Mouse (Mus musculus) MEL (cell line): ENCODE measurements around the gene Mettl26.

ENCODE experiments used
- CTCF ChIP-seq, 3 experiments: IDR thresholded peaks in 2 of 3; conservative IDR thresholded peaks in 1 of 3; 2 replicates each; pipeline ENCODE4 v1.5.1; 2011 to 2012; ENCODE audit warnings: low read length in 3 of 3, low read depth in 2 of 3, mild to moderate bottlenecking in 2 of 3, improper control_type of control experiment in 1 of 3, inconsistent platforms in 1 of 3, mixed read lengths in 1 of 3, moderate library complexity in 1 of 3; ENCODE audit not compliant: control insufficient read depth in 1 of 3, insufficient read depth in 1 of 3, poor library complexity in 1 of 3, severe bottlenecking in 1 of 3
- EP300 ChIP-seq, 2 experiments: IDR thresholded peaks; 2 replicates each; pipeline ENCODE4 v1.6.1; 2011; ENCODE audit warnings: improper control_type of control experiment in 2 of 2, low read length in 2 of 2, low read depth in 1 of 2, mild to moderate bottlenecking in 1 of 2
- KAT2A ChIP-seq: conservative IDR thresholded peaks from 2 replicates; pipeline ENCODE4 v1.6.1; 2012; ENCODE audit warnings: low read depth, low read length, improper control_type of control experiment, inconsistent platforms

- TF ChIP-seq CTCF (IDR thresholded peaks at IDR 0.05 in 2 of 3, conservative IDR thresholded peaks at IDR 0.05 in 1 of 3; ENCODE audit: control insufficient read depth in 1 of 3, insufficient read depth in 1 of 3, low read depth in 2 of 3, low read length in 3 of 3, poor library complexity in 1 of 3, severe bottlenecking in 1 of 3): no peak
- TF ChIP-seq KAT2A: no peak
- no peak for TF ChIP-seq EP300 (IDR thresholded peaks at IDR 0.05; ENCODE audit: low read depth in 1 of 2, low read length in 2 of 2)
Measured at GRCm38 (mm10) chr17:25835816-25836215, 39.1 kb upstream of the Mettl26 start.
